Mouse (Mus musculus): ENCODE data around the gene Cfap61.

DNA sequence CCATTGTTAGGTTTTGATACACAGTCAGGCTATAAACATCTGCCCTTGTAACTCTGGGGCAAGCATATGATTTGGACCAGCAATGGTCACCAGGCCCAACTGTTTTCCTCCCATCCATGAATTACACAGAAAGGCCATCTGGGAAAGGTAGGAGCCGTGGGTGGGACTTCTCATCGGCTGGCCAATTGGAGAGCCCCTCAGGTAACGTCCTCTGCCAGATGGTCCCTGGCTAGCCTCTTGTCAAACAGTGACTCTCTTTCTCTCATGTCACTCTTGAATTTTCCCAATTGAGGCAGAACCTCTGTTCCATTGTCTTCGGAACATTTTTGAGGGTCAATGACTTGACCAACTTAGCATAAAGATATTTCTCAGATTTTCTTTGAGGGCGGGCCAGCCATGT lies 213.2 kb downstream of the Cfap61 start:
- no peak for TF ChIP-seq CTCF (IDR thresholded peaks at IDR 0.05; ENCODE audit: low read depth, low read length)
- no peak for TF ChIP-seq GATA1 (IDR thresholded peaks at IDR 0.05; ENCODE audit: borderline replicate concordance, low read length)
- TF ChIP-seq POLR2AphosphoS5 (IDR thresholded peaks at IDR 0.05; ENCODE audit: insufficient replicate concordance, low read depth, low read length): no peak
- no peak for TF ChIP-seq TAL1 (conservative IDR thresholded peaks at IDR 0.05; ENCODE audit: low read depth, low read length)
- no peak for TF ChIP-seq GATA2 (IDR thresholded peaks at IDR 0.05; ENCODE audit: borderline replicate concordance, low read depth, low read length)
